Mouse (Mus musculus) urinary bladder, postnatal 36 days (tissue): ENCODE results near the gene Cacng8.

Experiments
- DNase-seq, 2 experiments: peaks; one replicate each; pipeline ENCODE4 v3.0.0; 2022; ENCODE audit warnings: low spot score in 2 of 2, mixed read lengths in 1 of 2

The Cacng8 gene

DNA sequence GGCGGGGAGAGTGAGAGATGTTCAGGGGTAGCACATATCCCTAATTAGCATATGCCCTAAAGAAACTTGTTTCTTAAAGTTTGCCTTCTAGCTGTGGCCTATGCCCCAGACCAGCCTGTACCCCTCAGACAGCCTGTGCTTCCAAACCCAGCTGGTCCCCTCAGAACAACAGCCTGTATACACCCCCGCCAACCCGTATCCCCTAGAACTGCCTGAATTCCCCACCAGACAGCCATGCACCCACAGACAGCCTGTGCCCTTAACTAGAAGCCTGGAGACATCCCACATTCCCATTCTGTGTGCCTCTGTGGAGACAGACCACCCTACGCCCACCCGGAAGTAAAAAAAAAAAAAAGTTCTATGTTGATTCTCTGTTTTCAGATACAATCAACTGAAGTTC lies 34.7 kb downstream of the Cacng8 start:
- DNase-seq: no peak

DNA sequence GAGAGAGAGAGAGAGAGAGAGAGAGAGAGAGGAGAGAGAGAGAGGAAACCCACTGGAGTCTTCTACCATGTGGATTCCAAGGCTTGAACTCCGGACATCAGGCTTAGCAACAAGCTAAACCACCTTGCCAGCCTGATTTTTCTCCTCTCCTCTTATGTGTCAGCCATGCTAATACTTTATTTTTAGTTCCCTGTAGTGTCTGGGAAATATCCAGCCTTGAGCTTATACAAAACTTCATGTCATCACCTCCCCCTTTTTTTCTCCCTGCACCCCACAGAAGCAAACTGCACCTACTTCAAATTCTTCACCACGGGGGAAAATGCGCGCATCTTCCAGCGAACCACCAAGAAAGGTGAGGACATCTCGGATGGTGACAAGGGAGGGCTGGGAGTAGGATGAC lies 39.7 kb downstream of the Cacng8 start:
- DNase-seq: no peak

- DNase-seq: no peak
Observed at GRCm38 (mm10) chr7:3432066-3432465, 41.6 kb downstream of the Cacng8 start.

DNA sequence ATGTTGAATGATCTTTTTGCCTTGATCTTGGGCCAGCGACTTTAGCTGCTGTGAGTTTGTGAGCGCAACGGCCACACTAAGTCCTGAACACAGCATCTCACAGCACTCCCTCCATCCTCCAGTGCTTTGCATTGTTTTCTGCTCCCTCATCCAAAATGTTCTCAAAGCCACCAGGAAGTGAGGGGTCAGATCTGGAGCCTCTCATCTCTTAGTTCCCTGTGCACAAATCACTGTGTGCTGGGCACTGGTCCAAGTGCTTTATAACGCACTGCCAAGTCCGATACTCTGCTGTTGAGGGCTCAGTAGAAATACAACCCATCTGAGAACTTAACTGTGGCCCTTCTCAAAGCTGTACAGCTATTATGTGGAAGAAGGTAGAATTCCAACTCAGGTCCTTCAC lies 47.5 kb downstream of the Cacng8 start:
- DNase-seq: no peak

- no peak for DNase-seq
Observed at GRCm38 (mm10) chr7:3439984-3440383, 49.5 kb downstream of the Cacng8 start.

DNA sequence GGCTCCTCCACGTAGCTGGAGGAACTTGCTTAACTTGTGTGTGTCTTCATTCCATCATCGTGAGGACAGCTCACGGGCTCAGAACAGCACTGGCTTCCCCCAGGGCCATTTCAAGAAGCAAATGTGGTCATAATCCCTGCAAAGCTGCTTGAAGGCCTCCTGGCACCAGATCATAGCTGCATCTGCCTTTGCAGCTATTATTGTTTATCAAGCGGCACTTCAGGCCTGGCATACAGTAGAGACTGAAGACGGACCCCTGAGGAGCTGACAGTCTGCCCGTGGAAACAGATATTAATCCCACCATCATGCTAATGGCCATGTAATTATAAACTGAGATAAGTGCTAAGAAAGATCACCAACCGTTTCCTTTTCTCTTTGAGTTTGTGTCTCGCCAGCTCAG lies 50.0 kb downstream of the Cacng8 start:
- DNase-seq: no peak

GRCm38 (mm10) chr7:3442476-3443062 lies 52.1 kb downstream of the Cacng8 start:
- no peak for DNase-seq

- no peak for DNase-seq
Observed at GRCm38 (mm10) chr7:3444678-3445077, 54.2 kb downstream of the Cacng8 start.

GRCm38 (mm10) chr7:3446584-3446983 lies 56.1 kb downstream of the Cacng8 start:
- no peak for DNase-seq

GRCm38 (mm10) chr7:3447026-3447425 lies 56.5 kb downstream of the Cacng8 start:
- no peak for DNase-seq

DNA sequence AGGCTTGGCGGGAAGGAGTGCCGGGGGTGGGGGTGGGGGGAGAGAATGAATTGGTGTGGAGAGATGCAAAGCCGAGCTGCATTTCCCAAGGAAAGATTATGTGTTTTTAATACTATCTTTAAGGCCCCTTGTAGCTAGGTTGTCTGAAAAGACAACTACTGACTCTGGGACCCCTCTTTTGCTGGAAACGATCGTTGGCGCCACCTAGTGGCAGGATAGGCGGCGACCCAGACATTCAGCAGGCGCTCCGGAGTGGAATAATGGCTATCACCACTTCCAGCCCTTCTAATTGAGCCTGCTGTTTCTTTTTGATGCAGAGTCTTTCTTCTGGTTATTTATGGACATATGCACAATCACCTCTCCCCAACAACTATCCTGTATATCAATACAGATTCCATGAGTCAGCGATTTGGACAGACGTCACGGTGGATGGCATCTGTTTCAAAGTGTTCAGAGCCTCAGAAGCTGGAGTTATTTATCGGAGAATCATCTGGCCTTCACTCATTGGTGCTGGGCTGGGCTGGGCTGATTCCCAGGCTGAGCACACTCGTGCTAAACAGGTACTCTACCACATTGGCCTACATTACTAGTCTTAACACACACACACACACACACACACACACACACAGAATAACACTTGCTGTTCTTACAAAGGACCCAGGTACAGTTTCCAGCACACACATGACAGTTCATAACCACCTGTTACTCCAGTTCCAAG lies 58.4 kb downstream of the Cacng8 start:
- DNase-seq: peak; percentile 37 to 58

- no peak for DNase-seq
Observed at GRCm38 (mm10) chr7:3450671-3451070, 60.2 kb downstream of the Cacng8 start.

DNA sequence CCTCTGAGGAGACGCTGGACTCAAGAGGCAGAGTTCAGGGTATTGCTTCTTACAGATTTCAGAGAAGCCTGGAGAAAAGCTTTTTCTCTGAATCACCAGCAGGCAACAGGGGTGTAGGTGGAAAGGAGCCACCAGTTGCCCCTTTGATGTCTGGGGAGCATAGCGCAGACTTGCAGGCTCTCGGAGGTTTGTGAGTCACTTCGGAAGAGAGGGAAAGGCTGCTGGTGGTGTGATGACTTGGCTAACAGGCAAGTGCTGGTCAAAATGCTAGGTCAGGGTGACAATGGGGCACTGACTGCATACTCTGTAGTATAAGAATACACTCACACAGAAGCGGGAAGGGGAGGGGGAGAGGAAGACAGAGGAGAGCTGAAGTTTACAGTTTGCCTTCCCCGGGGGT lies 60.7 kb downstream of the Cacng8 start:
- no peak for DNase-seq

DNA sequence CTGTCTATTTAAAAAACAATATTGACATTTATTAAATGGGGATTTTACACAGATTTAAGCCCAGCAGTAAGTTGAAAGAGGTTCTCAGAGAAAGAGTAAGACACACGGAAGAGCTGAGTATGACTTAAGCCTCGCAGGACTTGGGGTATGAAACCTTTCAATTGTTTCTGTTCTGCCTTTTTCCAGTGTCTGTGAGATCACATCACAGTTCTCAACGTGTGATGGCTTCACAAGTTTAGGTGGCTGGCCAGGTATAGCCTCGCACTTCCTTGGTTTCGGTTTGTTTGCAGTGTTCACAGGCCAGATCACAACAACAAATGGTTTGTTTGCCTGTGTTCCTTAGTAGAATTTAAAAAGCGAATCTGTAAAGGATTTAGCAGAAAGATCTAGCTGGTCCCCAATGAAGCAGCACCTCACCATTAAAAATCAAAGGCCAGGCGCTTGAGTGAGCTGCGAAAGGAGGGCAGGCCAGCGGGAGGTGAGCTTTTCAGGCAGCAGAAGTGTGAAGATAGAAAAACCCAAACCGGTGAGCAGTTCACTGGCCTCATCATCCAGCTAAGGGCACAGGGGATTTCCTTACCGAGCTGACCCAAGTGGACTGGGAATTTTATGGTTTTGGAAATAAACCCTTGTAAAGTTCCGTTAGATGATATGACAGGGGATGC lies 62.5 kb downstream of the Cacng8 start:
- no peak for DNase-seq

- DNase-seq: no peak
Observed at GRCm38 (mm10) chr7:3453486-3454183, 63.2 kb downstream of the Cacng8 start.

GRCm38 (mm10) chr7:3457111-3457840 lies 66.8 kb downstream of the Cacng8 start:
- no peak for DNase-seq

GRCm38 (mm10) chr7:3457841-3458217 lies 67.3 kb downstream of the Cacng8 start:
- no peak for DNase-seq

GRCm38 (mm10) chr7:3460261-3460660 lies 69.8 kb downstream of the Cacng8 start:
- no peak for DNase-seq

DNA sequence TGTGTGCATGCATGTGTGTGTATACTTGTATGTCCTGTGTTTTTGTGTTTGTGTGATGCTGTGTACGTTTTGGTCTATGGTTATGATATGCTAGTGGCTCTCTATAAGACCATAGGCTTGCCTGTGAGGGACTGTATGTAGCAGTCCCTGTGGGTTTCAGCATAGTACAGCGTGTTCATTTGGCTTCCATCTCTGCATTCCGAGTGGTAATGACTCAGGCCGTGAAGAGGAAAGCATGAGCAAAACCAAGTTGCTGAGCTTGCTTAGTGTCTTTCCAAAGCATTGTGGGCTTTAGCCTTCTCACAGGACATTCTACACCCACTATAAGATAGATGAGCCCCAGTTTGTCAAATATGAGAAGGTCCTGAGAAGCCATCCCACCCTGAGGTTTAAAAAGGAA lies 72.8 kb downstream of the Cacng8 start:
- no peak for DNase-seq
